Mouse (Mus musculus) megakaryocyte progenitor cell, adult 5-6 weeks (primary cell): ENCODE measurements at regions not wholly inside any gene's neighbourhood (a gene's known extent, or its start where the extent isn't known, plus 50 kb on each side); places are given as distances from the start of the nearest gene placed in this dataset.

Experiments
- ATAC-seq: replicated peaks from 2 replicates; pipeline ENCODE4 v1.8.0; 2016; ENCODE audit warnings: mild to moderate bottlenecking, moderate TSS enrichment, inconsistent platforms; ENCODE audit not compliant: poor library complexity

DNA sequence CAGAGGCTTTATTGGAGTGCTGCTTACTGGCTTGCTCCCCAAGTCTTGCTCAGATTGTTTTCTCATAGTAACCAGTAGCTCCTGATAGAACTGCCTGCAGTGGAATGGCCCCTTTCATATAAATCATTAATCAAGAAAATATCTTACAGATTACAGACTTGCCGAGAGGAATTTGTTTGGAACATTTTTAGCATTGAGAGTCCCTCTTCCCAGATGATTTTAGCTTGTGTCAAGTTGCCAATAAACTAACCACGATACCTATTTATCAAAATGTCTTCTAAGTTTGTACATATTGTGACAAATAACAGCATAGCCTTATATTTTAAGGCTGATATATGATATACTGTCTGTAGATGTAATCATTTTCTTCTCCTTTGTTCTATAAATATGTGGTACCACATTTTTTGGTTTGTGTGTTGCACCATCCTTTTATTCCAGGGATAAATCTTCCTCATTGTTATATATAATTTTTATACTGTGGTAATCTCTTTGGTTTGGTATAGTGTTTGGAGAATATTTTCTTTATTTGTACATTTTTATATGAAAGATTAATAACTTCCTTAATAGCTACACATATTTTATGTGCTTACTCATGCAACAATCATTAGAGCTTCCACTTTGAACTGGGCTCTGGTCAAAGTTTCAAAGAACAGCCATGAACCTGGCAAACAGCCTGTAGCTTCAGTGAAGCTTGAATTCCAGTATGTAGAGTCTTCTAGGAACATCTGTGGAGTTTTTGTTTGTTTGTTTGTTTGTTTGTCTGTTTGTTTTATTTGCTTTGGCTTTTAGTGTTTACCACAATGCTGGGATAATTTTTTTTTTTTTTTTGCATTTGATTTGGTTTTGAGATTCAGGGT, 153.1 kb upstream of the Marcks start:
- no peak for ATAC-seq

DNA sequence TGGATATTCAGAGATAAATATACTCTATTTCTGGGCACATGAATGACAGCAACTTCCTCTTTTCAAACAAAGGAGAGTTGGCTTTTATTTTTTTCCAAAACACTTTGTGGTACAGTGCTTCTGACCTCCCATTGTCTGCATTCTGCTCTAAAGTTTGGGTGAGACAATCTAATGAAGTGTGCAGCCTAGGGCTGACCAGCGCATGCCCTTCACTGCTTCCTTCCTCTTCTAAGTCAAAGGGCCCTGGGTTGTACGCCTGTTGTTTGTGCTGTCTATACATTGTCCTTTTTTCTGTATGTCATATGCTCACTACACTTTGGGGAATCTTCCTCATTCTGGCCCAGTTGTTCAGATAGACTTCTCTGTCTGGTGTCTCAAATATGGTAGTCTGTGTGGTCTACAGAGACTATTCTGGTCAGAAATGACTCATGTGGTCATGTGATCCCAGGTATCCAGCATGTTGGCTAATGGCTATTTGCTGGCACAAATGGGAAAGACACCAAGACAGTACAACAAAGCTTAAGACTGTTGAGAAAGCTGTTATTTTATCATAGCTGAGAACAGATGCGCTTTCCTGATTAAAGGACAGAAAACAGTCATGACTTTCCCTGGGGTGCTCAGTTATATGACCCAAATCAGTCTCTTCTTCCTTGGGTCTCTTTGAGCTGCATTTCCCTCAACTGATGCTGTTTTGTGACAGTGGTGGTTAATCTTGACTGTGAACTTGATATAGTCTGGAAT, 151.4 kb upstream of the Marcks start:
- ATAC-seq: peak; percentile 81

DNA sequence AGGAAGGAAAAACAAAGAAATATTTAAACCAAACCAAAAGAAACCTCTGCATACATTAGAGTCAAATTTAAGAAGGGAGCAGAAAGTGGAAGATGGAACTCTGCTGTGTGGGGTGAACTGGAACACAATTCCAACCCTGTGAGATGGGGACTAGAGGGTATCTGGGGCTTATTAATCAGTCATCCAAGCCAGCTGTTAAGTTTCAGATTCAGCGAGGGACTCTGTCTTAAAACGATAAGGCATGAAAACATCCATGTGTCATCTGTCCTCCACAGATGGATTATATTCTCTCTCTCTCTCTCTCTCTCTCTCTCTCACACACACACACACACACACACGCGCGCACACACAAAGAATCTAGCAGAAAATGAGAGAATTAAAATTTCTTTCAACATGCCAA, 147.6 kb upstream of the Marcks start:
- ATAC-seq: no peak

DNA sequence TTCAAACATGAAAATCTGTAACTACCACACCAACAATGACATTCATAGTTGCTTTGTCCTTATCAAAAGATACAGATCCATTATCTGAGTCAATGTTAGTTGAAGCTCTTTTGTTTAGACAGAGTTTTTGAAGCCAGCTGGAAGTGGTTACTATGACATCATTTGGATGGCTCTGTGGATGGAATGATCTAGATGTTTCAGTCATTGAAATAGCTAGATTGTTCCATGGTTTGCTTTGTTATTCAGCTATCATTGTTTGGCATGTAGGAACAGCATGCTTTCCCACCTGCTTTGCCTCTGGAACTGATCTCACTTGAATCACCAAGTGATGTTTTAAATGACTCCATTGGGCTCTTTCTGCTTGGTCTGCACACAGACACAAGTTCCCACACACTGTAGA, 144.2 kb upstream of the Marcks start:
- no peak for ATAC-seq

DNA sequence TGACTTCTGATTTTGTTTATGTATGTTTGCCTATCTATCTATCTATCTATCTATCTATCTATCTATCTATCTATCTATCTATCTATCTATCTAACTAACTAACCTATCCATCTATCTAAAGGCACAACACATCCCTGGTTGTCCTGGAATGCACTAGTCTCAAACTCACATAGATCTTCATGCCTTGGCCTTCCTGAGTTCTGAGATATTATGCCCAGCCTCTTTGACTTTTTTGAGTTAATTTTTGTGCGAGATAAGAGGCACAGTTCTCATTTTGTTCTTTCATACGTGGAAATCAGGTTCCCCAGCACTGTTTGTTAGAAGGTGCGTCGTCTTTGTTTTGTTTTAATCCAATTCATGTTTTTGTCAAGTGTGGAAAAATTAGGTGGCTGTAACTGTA, 142.1 kb upstream of the Marcks start:
- ATAC-seq: 0 out of 2 replicates have a peak, but pooled peaks have one; percentile 18

DNA sequence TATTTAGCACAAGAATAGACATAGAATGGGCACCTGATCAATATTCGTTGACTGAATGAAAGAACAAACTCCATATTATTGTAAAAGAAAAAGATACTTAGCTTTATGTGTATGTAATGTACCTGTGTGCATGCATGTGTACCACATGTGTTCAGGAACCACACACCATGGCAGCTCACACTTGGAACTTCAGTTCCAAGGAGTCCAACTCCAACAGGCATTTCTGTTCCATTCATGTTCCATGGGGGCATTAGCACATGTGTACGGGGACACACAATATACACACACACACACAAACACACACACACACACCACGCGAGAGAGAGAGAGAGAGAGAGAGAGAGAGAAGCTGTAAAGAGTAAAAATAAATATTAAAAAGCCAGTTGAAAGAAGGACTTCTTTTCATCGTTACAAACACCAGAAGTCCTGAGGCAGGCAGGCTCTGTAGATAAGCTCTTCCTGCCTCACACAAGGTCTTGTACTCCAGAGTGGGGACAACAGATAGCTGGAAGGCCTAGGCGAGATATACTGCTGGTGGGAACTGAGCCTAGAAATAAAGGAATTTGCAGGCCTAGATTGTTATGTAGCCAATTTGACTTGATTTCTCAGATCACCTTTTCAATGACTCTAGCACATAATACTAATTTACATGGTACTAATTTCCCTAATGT, 141.6 kb upstream of the Marcks start:
- peak; percentile 99 for ATAC-seq

DNA sequence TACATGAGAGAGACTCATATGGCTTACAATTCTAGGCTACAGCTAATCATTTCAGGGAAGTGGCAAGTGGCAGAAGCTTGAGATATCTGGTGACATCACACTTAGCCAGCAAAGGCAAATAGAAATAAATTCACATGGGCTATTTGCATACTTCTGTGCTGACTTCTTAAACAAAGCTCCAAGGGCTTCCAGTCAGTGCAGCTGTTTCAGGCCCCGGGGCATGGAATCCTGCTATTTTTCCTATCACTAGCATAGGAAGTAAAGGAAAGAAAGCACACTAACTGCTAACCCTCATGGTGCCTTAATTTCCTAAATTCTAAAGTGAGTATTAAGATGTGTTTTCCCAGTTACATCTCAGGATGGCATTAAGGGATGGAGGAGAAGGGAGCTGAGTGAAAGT, 140.6 kb upstream of the Marcks start:
- no peak for ATAC-seq

DNA sequence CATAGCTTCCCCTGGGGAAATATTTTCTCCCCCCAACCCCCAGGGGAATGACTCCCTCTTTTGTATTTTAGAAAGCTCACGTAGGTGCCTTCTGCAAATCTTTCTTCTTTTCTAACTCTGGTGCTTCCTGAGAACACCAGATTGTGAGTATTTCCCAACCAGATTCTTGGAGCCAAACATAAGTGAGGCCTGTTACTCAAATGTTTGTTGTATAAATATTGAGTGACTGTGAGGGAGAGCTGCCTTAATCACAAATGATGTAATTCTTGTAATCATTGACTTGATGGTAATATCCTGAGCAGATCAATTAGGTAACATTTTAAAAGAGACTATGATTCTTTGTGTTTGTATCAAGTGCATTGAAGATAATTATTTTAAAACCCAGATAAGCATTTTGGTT, 137.1 kb upstream of the Marcks start:
- ATAC-seq: no peak

DNA sequence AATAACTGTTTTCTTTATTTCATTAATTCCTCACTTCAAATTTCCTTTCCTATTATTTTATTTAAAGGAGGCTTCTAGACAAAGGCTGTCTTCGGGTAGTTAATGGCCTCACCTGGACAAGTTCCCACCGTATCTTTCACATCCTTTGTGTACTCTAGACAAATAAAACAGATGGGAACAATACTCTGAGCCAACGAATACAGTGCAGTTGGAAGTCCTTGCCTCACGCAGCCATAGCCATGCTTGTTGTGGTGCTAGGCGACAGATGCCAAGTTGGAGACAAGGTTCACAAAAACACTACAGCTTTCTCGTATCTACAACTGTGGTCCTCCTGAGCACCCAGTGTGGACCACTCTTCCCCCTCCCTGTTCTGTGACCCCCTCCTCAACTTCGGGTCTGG, 136.6 kb upstream of the Marcks start:
- ATAC-seq: no peak

DNA sequence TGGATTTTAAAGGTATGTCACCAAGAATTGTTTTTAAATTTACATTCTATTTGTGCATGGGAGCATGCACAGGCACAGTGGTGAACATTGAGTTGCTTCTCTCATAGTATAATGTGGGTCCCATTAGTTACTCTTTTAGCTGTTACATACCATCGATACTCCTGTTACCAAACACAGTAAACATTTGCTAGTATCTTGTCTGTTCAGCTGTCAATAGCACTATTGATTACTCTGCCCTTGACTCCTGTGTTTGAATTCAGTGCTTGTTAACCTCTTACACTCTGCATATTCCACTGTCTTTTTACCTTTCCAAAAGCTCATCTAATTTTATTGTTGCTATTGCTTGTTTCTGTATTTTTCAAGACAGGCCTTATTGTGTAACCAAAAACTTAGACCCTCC, 133.2 kb upstream of the Marcks start:
- ATAC-seq: no peak

DNA sequence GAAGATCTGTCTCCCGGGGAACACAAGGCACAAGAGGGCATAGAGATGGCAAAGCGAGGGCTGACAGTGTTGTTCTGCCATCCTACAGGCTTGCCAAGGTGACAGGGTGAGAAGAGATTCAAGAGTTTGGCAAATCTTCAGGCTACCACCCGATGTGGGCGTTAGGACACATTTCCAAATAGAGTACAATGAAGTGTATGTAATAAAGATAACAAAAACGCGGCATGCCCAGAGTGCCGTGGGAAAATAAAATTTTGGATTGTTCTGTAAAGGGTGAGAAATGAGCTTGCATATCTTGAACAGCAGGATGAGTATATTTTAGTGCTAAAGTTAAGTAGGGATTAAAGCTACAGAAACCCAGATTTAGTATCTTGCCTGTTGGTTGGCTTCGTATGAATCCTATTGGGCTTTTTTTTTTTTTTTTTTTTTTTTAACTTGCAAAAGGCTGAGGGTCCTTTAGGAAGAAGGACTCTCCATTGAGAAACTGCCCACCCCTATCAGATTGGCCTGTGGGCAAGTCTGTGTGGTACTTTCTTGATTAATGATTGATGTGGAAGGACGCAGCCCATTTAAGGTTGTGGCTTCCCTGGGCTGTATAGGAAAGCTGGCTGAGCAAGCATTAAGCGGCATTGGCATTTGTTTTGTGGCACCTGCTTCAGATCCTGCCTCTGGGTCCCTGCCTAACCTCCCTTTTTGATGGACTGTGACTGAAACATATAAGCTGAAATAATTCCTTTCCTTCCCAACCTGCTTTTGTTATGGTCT, 131.7 kb upstream of the Marcks start:
- ATAC-seq: no peak

DNA sequence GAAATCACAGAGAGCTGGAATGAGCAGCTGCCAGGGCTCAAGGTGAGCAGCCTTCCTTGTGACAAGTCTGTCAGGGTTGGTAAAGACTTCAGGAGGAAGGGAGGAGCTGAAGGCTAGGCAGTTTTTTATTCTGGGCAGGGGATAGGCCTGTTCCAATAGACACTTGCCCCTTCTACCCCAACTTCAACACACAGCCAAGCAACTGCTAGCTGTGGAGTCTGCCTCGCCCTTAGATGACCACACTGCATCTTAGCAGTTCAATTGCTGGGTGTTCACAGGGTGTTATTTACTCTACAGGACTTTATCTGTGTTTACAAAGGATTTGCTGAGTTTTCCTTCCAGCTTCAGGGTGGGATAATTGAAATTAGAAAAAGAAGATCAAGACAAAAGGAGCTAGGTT, 128.2 kb upstream of the Marcks start:
- no peak for ATAC-seq

DNA sequence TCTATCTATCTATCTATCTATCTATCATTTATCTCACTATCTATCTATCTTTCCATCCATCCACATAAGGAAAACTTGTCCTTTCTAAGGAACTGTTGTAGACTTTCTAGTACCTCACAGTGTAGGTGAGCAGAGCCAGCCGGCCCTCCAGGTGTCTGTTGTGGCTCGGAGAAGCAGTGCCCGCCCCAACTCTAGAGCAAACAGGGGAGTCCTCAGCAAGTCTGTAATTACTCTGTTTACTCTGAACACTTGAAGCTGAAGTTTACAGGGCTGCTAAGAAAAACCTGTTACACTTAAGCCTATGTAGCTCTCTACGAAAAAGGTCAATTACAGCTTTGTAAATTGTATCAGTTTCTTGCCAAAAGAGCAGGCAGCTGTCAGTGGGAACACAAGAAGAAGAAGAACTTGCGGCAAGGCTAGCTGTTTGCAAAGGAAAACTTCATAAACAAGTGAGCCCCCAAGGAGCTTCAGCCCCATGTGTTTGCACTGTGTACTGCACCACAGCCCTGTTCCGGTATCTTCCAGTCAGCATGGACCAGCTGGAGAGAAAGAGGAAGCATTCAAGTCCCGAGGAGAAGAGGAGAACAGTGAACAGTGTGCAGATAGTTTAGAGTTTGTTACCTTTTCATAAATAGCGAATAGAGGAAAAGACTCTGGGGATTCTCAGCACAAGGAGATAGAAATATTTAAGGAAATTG, 122.2 kb upstream of the Marcks start:
- ATAC-seq: peak; percentile 97

DNA sequence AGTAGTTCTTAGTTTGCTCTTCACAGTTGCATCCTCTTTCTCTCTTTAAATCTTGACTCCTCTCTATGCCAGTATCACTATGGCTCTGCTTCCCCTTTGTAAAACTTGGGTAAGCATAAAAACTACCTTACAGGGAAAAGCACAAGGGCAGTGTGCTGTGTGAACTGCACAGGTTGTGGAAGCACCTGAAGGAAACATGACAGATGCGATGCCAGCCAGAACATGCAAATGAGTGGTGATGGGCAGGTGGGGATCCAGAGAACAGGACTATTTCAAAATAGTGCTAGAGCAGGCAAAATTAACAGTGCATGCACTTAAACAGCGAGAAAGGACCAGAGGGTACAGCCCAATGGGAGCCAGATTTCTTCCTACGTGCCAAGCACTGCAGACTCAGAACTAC, 120.5 kb upstream of the Marcks start:
- ATAC-seq: no peak

DNA sequence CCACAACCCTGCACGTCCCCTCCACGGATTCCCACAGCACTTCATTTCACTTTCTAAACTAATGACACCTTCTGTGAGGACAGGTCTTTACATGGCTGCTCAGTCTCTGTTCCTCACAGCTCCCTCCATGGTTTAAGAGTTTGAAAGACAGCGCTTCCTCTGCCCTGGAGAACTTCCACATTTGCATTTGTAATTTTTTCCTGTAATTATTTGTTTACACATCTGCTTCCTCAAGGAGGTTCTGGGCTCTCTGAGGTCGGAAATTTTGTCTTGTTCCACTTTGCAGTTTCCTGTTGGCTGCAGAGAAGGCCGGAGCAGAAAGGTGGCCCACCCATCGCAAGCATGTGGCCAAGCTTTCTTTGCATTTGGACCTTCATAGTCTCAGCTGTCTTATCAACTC, 118.8 kb upstream of the Marcks start:
- peak; percentile 51 for ATAC-seq

DNA sequence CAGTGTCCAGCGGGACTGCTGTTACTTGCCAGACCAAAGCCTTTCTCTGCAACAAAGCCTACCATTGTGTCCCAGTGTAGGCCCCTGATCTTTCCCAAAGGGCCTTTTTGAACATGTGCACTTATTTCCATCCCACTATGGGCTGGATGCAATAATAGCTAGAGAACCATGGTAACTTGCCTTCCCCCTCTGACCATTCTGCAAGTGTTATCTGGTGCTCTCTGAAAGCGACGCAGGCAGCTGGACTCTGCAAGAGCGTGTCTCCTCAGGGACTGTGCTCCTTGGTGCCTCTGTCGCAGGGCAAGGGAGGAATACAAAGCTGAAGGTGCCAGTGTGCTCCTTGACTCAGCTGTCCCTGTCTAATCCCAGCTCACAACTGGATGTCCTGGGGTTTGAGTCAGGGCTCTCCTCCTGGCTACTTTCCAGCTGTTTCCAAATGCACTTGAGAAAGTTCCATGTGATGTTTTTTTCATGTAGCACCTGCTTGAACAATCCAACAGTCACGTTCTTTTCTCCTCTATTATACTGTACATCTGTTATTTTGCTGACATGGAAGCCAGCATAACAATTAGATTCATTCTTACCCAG, 112.3 kb upstream of the Marcks start:
- no peak for ATAC-seq

DNA sequence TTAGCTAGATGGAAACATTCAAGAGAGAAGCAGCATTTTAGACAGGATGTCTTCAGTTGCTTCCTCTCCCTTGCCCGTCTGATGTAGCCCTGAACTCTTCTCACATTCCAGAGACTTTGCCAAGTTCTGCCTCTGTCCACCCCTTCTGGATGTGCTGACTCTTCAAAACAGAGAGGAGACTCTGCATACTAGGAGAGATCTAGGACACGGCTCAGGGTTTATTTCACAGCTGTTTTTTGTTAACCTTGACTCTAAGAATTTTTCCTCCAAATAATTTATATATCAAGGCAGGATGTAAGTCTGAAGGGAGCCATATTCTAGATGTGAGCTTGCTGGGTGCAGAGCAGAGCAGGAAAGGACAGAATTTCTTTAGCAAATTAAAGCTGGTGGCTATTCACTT, 111.4 kb upstream of the Marcks start:
- no peak for ATAC-seq

DNA sequence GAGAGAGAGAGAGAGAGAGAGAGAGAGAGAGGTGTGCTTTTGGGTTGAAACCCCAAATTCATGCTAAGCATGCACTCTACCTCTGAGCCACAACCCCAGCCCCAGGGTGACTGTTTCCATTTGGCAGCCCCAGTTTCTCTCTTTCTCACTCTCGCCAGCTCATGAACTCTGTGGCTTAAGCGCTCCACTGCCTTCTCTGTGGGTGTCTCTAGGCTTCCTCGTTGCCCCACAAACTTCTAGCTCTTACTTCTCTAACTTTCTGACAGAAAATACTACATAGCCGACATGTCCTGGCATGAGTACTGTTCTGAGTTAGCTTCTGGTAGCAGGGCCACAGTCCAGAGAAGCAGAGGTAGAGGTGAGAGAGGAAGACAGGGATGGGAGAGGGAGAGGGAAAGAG, 110.8 kb upstream of the Marcks start:
- ATAC-seq: 0 out of 2 replicates have a peak, but pooled peaks have one; percentile 17

DNA sequence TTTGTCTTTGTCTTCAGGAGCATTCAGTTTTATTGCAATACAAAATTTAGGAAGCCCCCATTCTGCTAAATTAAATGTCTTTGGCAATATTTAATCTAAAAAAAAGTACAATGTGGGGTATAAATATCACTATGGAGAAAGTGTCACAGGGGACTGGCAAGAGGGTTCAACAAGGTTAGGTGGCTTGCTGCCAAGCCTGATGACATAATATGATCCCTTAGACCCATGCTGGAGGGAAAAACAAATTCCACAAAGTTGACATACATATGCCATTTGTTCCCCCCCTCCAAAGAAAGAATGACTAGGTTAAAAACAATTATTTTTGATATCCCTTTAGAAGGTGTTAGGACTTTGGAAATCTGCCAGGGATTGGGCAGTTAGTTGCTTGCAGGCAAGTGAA, 108.4 kb upstream of the Marcks start:
- ATAC-seq: no peak

DNA sequence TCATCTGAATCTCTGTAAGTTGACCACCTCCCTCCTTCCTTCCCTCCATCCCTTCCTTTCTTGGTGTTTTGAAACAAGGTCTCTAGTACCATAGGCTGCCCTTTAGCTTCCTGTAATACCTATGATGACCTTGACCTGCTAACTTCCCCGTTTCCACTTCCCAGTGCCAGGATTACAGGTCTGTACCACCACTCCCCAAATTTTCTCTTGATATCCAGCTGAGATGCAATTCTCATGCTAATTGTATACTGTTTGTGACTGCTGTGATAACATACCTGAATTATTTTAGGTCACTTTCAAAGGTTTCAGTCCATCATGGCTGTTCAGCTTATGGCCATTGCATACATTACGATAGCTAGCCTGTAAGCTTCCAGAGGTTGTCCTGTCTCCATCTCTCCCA, 104.4 kb upstream of the Marcks start:
- ATAC-seq: no peak
